Mouse (Mus musculus) spleen, adult 2 months (tissue): ENCODE results near the gene Dlgap3. TPM values are rescaled to one million over a fixed set of nuclear protein-coding genes. Genes with fewer than 3 reads are reported as not detected.

ENCODE experiments used
- DNase-seq, 2 experiments: peaks; one replicate each; pipeline versions ENCODE4 v3.0.0 to v3.0.0-alpha.2; 2012 to 2021; ENCODE audit warnings: low spot score in 2 of 2, low read depth in 1 of 2
- H3K27ac ChIP-seq: fragments of 200-500 bp; 2 replicates; pipeline ENCODE4 v1.5.1; 2012; ENCODE audit warnings: low read length, inconsistent platforms; ENCODE audit not compliant: insufficient read depth
- H3K27me3 ChIP-seq: fragments of 200-500 bp; 2 replicates; pipeline ENCODE4 v1.6.1; 2012; ENCODE audit warnings: mild to moderate bottlenecking, moderate library complexity, low read length, inconsistent platforms; ENCODE audit not compliant: control insufficient read depth, insufficient read depth
- H3K36me3 ChIP-seq: fragments of 200-500 bp; 2 replicates; pipeline ENCODE4 v1.6.1; 2012; ENCODE audit warnings: mild to moderate bottlenecking, low read length, inconsistent platforms; ENCODE audit not compliant: control insufficient read depth, insufficient read depth
- H3K4me1 ChIP-seq: fragments of 200-500 bp; 2 replicates; pipeline ENCODE4 v1.6.1; 2011; ENCODE audit warnings: inconsistent platforms; ENCODE audit not compliant: control insufficient read depth, insufficient read depth, insufficient read length
- H3K4me3 ChIP-seq: fragments of 200-500 bp; 2 replicates; pipeline ENCODE4 v1.5.1; 2011; ENCODE audit warnings: mild to moderate bottlenecking, inconsistent platforms; ENCODE audit not compliant: insufficient read depth, insufficient read length; ENCODE audit errors: extremely low read depth
- CTCF ChIP-seq: fragments of 200-500 bp; IDR thresholded peaks from 2 replicates; pipeline ENCODE4 v1.5.1; 2011; ENCODE audit warnings: mild to moderate bottlenecking, inconsistent platforms; ENCODE audit not compliant: insufficient read depth, insufficient read length, insufficient replicate concordance; ENCODE audit errors: extremely low read depth
- POLR2A ChIP-seq: fragments of 200-500 bp; IDR thresholded peaks from 2 replicates; pipeline ENCODE4 v1.6.1; 2011; ENCODE audit warnings: low read depth, low read length, inconsistent platforms
- WGBS: fragments of 180-500 bp; shearing (Covaris S2); methylation state at CpG from one replicate; pipeline ENCODE4 v1.1.7; 2018; 5-methylcytosine and 5-hydroxymethylcytosine counted together
- polyA plus RNA-seq: library from polyadenylated mRNA; depleted of rRNA; stranded (reverse); fragments of >200 nt; gene quantifications from 2 replicates; pipeline ENCODE4 v1.2.3, GENCODE M21; 2012; rRNA removed

Dlgap3 gene
- polyA plus RNA-seq, 1 experiment: 0.85 TPM

GRCm38 (mm10) chr4:127264183-127264554 lies 95.2 kb downstream of the Dlgap3 start:
- WGBS: 62% methylated on average over 5 of the region's 5 CpGs
- Histone ChIP-seq H3K4me3 (no peak overlapping the region), H3K27ac (peak overlapping the region; percentile 27; the same call in 1 of the 2 replicates), H3K36me3 (no peaks in the 10 kb centered on the region), H3K27me3 (no peaks in the 10 kb centered on the region), H3K4me1 (no peaks in the 10 kb centered on the region)
- no peak for DNase-seq
- no peak for TF ChIP-seq POLR2A
- TF ChIP-seq CTCF: no peak

GRCm38 (mm10) chr4:127278451-127279001 lies 109.5 kb downstream of the Dlgap3 start:
- no peak for DNase-seq
- Histone ChIP-seq H3K4me1 (peaks cover 3% of the 10 kb centered on the region; the same call in 1 of the 2 replicates), H3K27ac (peak overlapping the region; percentile 33; the same call in 1 of the 2 replicates), H3K4me3 (no peak overlapping the region), H3K27me3 (no peaks in the 10 kb centered on the region), H3K36me3 (no peaks in the 10 kb centered on the region)
- WGBS: 37% methylated on average over 9 of the region's 9 CpGs
- TF ChIP-seq CTCF (no peak), POLR2A (no peak)

GRCm38 (mm10) chr4:127279241-127279640 lies 110.2 kb downstream of the Dlgap3 start:
- no peaks in the 10 kb centered on the region for H3K27me3 ChIP-seq
- DNase-seq: no peak
- WGBS: 83% methylated on average over 9 of the region's 9 CpGs
- H3K4me1 ChIP-seq: peaks cover 3% of the 10 kb centered on the region; the same call in 1 of the 2 replicates
- no peak overlapping the region; the same call in 1 of the 2 replicates for H3K27ac ChIP-seq
- H3K36me3 ChIP-seq: no peaks in the 10 kb centered on the region
- TF ChIP-seq POLR2A: no peak
- TF ChIP-seq CTCF: no peak
- no peak overlapping the region for H3K4me3 ChIP-seq

Other genes with a start within 250 kb of the Dlgap3 start
- gene Zmym4, start 201.1 kb upstream of the Dlgap3 start, polyA plus RNA-seq: 2.5 TPM in 2 replicates
- 51.4 and 71.4 TPM in 2 replicates for gene Sfpq, start 147.9 kb upstream of the Dlgap3 start, polyA plus RNA-seq
- 1.0 and 1.3 TPM in 2 replicates for gene Zmym1, start 108.1 kb upstream of the Dlgap3 start, polyA plus RNA-seq
- 2.5 and 3.1 TPM in 2 replicates for gene Zmym6, start 91.8 kb upstream of the Dlgap3 start, polyA plus RNA-seq
- 9.2 and 13.4 TPM in 2 replicates for gene Tmem35b, start 45.5 kb upstream of the Dlgap3 start, polyA plus RNA-seq
- 19.3 and 28.6 TPM in 2 replicates for gene Smim12, start 74.6 kb downstream of the Dlgap3 start, polyA plus RNA-seq
- 15.4 and 18.1 TPM in 2 replicates for gene Gja4, start 144.8 kb downstream of the Dlgap3 start, polyA plus RNA-seq
- 0.08 and 0.13 TPM in 2 replicates for gene Gjb3, start 161.6 kb downstream of the Dlgap3 start, polyA plus RNA-seq
- not detected in 2 replicates for gene Gjb4, start 184.9 kb downstream of the Dlgap3 start, polyA plus RNA-seq
- gene Gjb5, start 189.0 kb downstream of the Dlgap3 start, polyA plus RNA-seq: 0.29 TPM in 1 of 2 replicates, not detected in the other